27 mouse cellular contexts compared by ENCODE assay signal in genomic region chr7:129950456-129950855, GRCm38 (mm10).
"Had no signal": no experiment of that assay in that cellular context is flagged by ENCODE, and none has a peak within 500 bp of the region (broad histone marks: within the 10 kb centered on the region; RNA-seq: fewer than 3 reads in every experiment).

No protein-coding gene starts in this region.

- ATAC-seq: hindbrain, embryonic 16.5 days; inflammation-experienced regulatory T-cells, adult 6 months; intestine, embryonic 15.5 days; intestine, postnatal 0 days had no signal

- H3K27me3 ChIP-seq: heart, embryonic 12.5 days; hindbrain, embryonic 12.5 days; intestine, embryonic 15.5 days; limb, embryonic 12.5 days; liver, embryonic 13.5 days; liver, embryonic 15.5 days had no signal

- H3K4me2 ChIP-seq: heart, embryonic 12.5 days; hindbrain, embryonic 12.5 days; hindbrain, embryonic 14.5 days; intestine, embryonic 15.5 days; limb, embryonic 12.5 days; liver, embryonic 11.5 days; liver, embryonic 13.5 days; liver, embryonic 15.5 days had no signal

- H3K27ac ChIP-seq: gastrocnemius, adult 2 months; heart, embryonic 10.5 days; hindbrain, embryonic 10.5 days; hindbrain, embryonic 12.5 days; hindbrain, embryonic 14.5 days; intestine, embryonic 15.5 days; kidney, postnatal 0 days; layer of hippocampus, adult 2 months; left cerebral cortex, adult 2 months; limb, embryonic 10.5 days; limb, embryonic 12.5 days; liver, embryonic 13.5 days; liver, embryonic 15.5 days had no signal

- H3K9me3 ChIP-seq: heart, embryonic 10.5 days; heart, embryonic 12.5 days; hindbrain, embryonic 10.5 days; hindbrain, embryonic 12.5 days; intestine, embryonic 15.5 days; limb, embryonic 10.5 days; limb, embryonic 12.5 days; liver, embryonic 13.5 days; liver, embryonic 15.5 days had no signal

- H3K36me3 ChIP-seq: heart, embryonic 10.5 days; heart, embryonic 12.5 days; hindbrain, embryonic 10.5 days; hindbrain, embryonic 12.5 days; intestine, embryonic 15.5 days; limb, embryonic 10.5 days; limb, embryonic 12.5 days; liver, embryonic 13.5 days; liver, embryonic 15.5 days had no signal

- H3K9ac ChIP-seq: heart, embryonic 12.5 days; hindbrain, embryonic 12.5 days; hindbrain, embryonic 14.5 days; intestine, embryonic 15.5 days; limb, embryonic 12.5 days; liver, embryonic 13.5 days; liver, embryonic 15.5 days had no signal

- H3K4me1 ChIP-seq: heart, embryonic 10.5 days; heart, embryonic 12.5 days; hindbrain, embryonic 10.5 days; hindbrain, embryonic 12.5 days; intestine, embryonic 15.5 days; limb, embryonic 10.5 days; limb, embryonic 12.5 days; liver, embryonic 13.5 days; liver, embryonic 15.5 days had no signal

- H3K4me3 ChIP-seq: gastrocnemius, adult 2 months; heart, embryonic 10.5 days; heart, embryonic 12.5 days; hindbrain, embryonic 10.5 days; hindbrain, embryonic 12.5 days; intestine, embryonic 15.5 days; layer of hippocampus, adult 2 months; left cerebral cortex, adult 2 months; limb, embryonic 10.5 days; limb, embryonic 12.5 days; liver, embryonic 13.5 days; liver, embryonic 15.5 days had no signal

- DNase-seq: gastrocnemius, adult 2 months; gastrocnemius, postnatal 10 days; gastrocnemius, postnatal 25 days; heart, adult 18-20 months; heart, postnatal 10 days; heart, postnatal 4 days; kidney, adult 18-20 months; kidney, adult 8-10 months; kidney, postnatal 4 days; liver; liver, embryonic 13.5 days had no signal
